In genomic region chr13:55300913-55301312, GRCm38 (mm10) we compare ENCODE assay signal across 31 mouse cellular contexts.
"Had no signal": no experiment of that assay in that cellular context is flagged by ENCODE, and none has a peak within 500 bp of the region (broad histone marks: within the 10 kb centered on the region; RNA-seq: fewer than 3 reads in every experiment).

No protein-coding gene starts in this region.

- H3K27ac ChIP-seq: heart, embryonic 10.5 days; heart, embryonic 13.5 days; heart, embryonic 15.5 days; hindbrain, embryonic 10.5 days; hindbrain, embryonic 12.5 days; hindbrain, embryonic 13.5 days; hindbrain, embryonic 14.5 days; hindbrain, embryonic 15.5 days; hindbrain, postnatal 0 days; intestine, embryonic 15.5 days; kidney, embryonic 15.5 days; kidney, postnatal 0 days; layer of hippocampus, adult 2 months; left cerebral cortex, adult 2 months had no signal

- H3K27me3 ChIP-seq: heart, embryonic 12.5 days; heart, embryonic 13.5 days; heart, embryonic 15.5 days; hindbrain, embryonic 12.5 days; hindbrain, embryonic 13.5 days; hindbrain, embryonic 15.5 days; intestine, embryonic 15.5 days; kidney, embryonic 15.5 days had no signal

- H3K4me3 ChIP-seq: heart, embryonic 10.5 days; heart, embryonic 12.5 days; heart, embryonic 13.5 days; heart, embryonic 15.5 days; hindbrain, embryonic 10.5 days; hindbrain, embryonic 12.5 days; hindbrain, embryonic 13.5 days; hindbrain, embryonic 15.5 days; intestine, embryonic 15.5 days; kidney, embryonic 15.5 days; layer of hippocampus, adult 2 months; left cerebral cortex, adult 2 months had no signal

- H3K4me1 ChIP-seq: heart, embryonic 10.5 days; heart, embryonic 12.5 days; heart, embryonic 13.5 days; heart, embryonic 15.5 days; hindbrain, embryonic 10.5 days; hindbrain, embryonic 12.5 days; hindbrain, embryonic 13.5 days; hindbrain, embryonic 15.5 days; intestine, embryonic 15.5 days; kidney, embryonic 15.5 days had no signal

- ATAC-seq: hindbrain, embryonic 16.5 days; hindbrain, postnatal 0 days; inflammation-experienced regulatory T-cells, adult 6 months; intestine, embryonic 15.5 days; intestine, embryonic 16.5 days; intestine, postnatal 0 days had no signal

- DNase-seq: heart, postnatal 10 days; heart, postnatal 14 days; heart, postnatal 4 days; kidney, adult 11 months; kidney, adult 18-20 months; kidney, adult 8-10 months; kidney, adult 9 months; kidney, postnatal 10 days; kidney, postnatal 14 days; kidney, postnatal 25 days; layer of hippocampus, adult 9-11 months; layer of hippocampus, postnatal 36 days had no signal
